ENCODE assay signal across 9 mouse cellular contexts in the genomic region with DNA sequence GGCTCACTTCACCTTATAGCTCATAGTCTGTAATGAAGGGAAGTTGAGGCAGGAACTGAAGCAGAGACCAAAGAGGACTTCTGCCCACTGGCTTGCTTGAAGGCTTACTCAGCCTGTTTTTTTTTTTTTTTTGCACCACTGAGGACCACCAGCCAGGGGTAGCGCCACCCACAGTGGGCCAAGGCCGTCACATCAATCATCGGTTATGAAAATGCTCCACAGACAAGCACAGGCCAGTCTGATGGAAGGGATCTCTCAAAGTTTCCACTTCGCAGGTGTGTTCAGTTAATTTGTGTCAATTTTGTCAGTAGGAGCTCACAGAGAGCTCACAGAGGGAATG. TPM values are rescaled to one million over a fixed set of nuclear protein-coding genes. Genes with fewer than 3 reads are reported as not detected.
DNase-seq lines count a peak whose midpoint lies in the region; ATAC-seq and TF ChIP-seq lines count a peak whose summit lies in the region.
"Had no signal": no experiment of that assay in that cellular context is flagged by ENCODE, and none has a peak within 500 bp of the region (broad histone marks: within the 10 kb centered on the region; RNA-seq: fewer than 3 reads in every experiment).

No protein-coding gene starts in this region.

- H3K27ac ChIP-seq in kidney, adult 2 months (ENCODE audit: insufficient read depth, low read depth, low read length) = peak overlapping the region; percentile 95
- peak overlapping the region; percentile 31; the same call in 1 of the 2 replicates for H3K27ac ChIP-seq in hindbrain, embryonic 11.5 days (ENCODE audit: low read depth, low read length)
- H3K27ac ChIP-seq in midbrain, embryonic 12.5 days (replicated peaks) = peak overlapping the region; percentile 72

- TF ChIP-seq POLR2A in kidney, adult 2 months (IDR thresholded peaks at IDR 0.05; ENCODE audit: low read depth, low read length) = no peak

- no peaks in the 10 kb centered on the region for H3K27me3 ChIP-seq in kidney, adult 2 months (replicated peaks; ENCODE audit: control insufficient read depth, insufficient read depth, low read length)
- no peaks in the 10 kb centered on the region for H3K27me3 ChIP-seq in hindbrain, embryonic 11.5 days (ENCODE audit: control insufficient read depth, insufficient read depth, low read length)
- H3K27me3 ChIP-seq in midbrain, embryonic 12.5 days = no peaks in the 10 kb centered on the region

- WGBS in kidney, adult 2 months = 76% methylated on average over 4 of the region's 4 CpGs
- WGBS in hindbrain, embryonic 11.5 days = 83% methylated on average over 4 of the region's 4 CpGs
- 76% methylated on average over 4 of the region's 4 CpGs for WGBS in midbrain, embryonic 12.5 days

- peak overlapping the region; percentile 39 for H3K4me3 ChIP-seq in kidney, adult 2 months (ENCODE audit: insufficient read depth, low read depth, low read length)
- peak overlapping the region; percentile 64; the same call in 1 of the 2 replicates for H3K4me3 ChIP-seq in hindbrain, embryonic 11.5 days (ENCODE audit: low read depth, low read length)
- H3K4me3 ChIP-seq in midbrain, embryonic 12.5 days = peak overlapping the region; percentile 64

- peak; percentile 12 for DNase-seq in kidney, adult 2 months
- DNase-seq in kidney, adult 18-20 months = no peak
- peak; percentile 6 for DNase-seq in adipocyte (ENCODE audit: low spot score)
- no peak for DNase-seq in hindbrain, embryonic 11.5 days (ENCODE audit: low spot score)
- no peak for DNase-seq in left cerebral cortex, postnatal 36 days (ENCODE audit: low spot score in 2 of 2)
- no peak for DNase-seq in left cerebral cortex, postnatal 25 days (ENCODE audit: low spot score in 2 of 2)
- DNase-seq in embryo, embryonic 10 days (ENCODE audit: low spot score) = no peak

- ATAC-seq in hindbrain, embryonic 11.5 days (ENCODE audit: low FRiP score) = peak; percentile 53
- peak; percentile 48 for ATAC-seq in midbrain, embryonic 12.5 days (ENCODE audit: low FRiP score, low read depth)

- peaks cover 19% of the 10 kb centered on the region; the same call in 1 of the 2 replicates for H3K4me1 ChIP-seq in kidney, adult 2 months (ENCODE audit: control insufficient read depth, insufficient read depth, low read length)
- no peaks in the 10 kb centered on the region for H3K4me1 ChIP-seq in hindbrain, embryonic 11.5 days (replicated peaks; ENCODE audit: control insufficient read depth, insufficient read depth, low read length)
- H3K4me1 ChIP-seq in midbrain, embryonic 12.5 days = peaks cover 15% of the 10 kb centered on the region

- H3K4me2 ChIP-seq in hindbrain, embryonic 11.5 days (replicated peaks; ENCODE audit: low read depth, low read length) = peak overlapping the region; percentile 86
- peak overlapping the region; percentile 77 for H3K4me2 ChIP-seq in midbrain, embryonic 12.5 days (replicated peaks)

- no peaks in the 10 kb centered on the region; the same call in 1 of the 2 replicates for H3K36me3 ChIP-seq in kidney, adult 2 months (ENCODE audit: control insufficient read depth, insufficient read depth, low read length)
- no peaks in the 10 kb centered on the region for H3K36me3 ChIP-seq in hindbrain, embryonic 11.5 days (ENCODE audit: control insufficient read depth, insufficient read depth, low read length)
- peaks cover 5% of the 10 kb centered on the region for H3K36me3 ChIP-seq in midbrain, embryonic 12.5 days

- H3K9ac ChIP-seq in hindbrain, embryonic 11.5 days (ENCODE audit: low read depth, low read length) = peak overlapping the region; percentile 44; the same call in 1 of the 2 replicates
- H3K9ac ChIP-seq in midbrain, embryonic 12.5 days (replicated peaks) = peak overlapping the region; percentile 55; the same call in 1 of the 2 replicates

- intact Hi-C loops in left cerebral cortex, postnatal 36 days (cut with DNase I) = no loop called here
- intact Hi-C loops in left cerebral cortex, postnatal 25 days (cut with DNase I) = no loop called here

- no peaks in the 10 kb centered on the region for H3K9me3 ChIP-seq in hindbrain, embryonic 11.5 days (ENCODE audit: control insufficient read depth, low read length)
- no peaks in the 10 kb centered on the region for H3K9me3 ChIP-seq in midbrain, embryonic 12.5 days

- no peak for TF ChIP-seq CTCF in kidney, adult 2 months (conservative IDR thresholded peaks at IDR 0.05; ENCODE audit: insufficient read depth, insufficient read length, low read depth, low read length)

RNA-seq across cellular contexts. Expression of gene Dhcr7, which starts 0.3 kb away (rescaled TPM):
- polyA plus RNA-seq in kidney, adult 2 months (2012; rRNA removed) = 51.7 and 81.9 TPM in 2 replicates
- 85.7 and 88.4 TPM in 2 replicates for polyA plus RNA-seq in hindbrain, embryonic 11.5 days (2014; fragmentation: Nextera tagmentation; extraction: Ambion mirVana)
- 61.5 and 71.2 TPM in 2 replicates for polyA plus RNA-seq in midbrain, embryonic 12.5 days (2016; fragmentation: Nextera tagmentation; extraction: Ambion mirVana)
- total RNA-seq in left cerebral cortex, postnatal 36 days (2021) = 10 to 100 TPM; 38.3 to 42.2 TPM
- 10 to 100 TPM; 44.1 to 45.9 TPM for total RNA-seq in left cerebral cortex, postnatal 25 days (2021)

RNA-seq across cellular contexts. Expression of gene Nadsyn1, which starts 0.6 kb away (rescaled TPM):
- polyA plus RNA-seq in kidney, adult 2 months (2012; rRNA removed) = 31.3 and 33.4 TPM in 2 replicates
- 6.0 and 8.8 TPM in 2 replicates for polyA plus RNA-seq in hindbrain, embryonic 11.5 days (2014; fragmentation: Nextera tagmentation; extraction: Ambion mirVana)
- polyA plus RNA-seq in midbrain, embryonic 12.5 days (2016; fragmentation: Nextera tagmentation; extraction: Ambion mirVana) = 8.0 and 10.2 TPM in 2 replicates
- total RNA-seq in left cerebral cortex, postnatal 36 days (2021) = 1 to 10 TPM; 5.1 to 7.1 TPM
- 1 to 10 TPM; 4.8 to 6.6 TPM for total RNA-seq in left cerebral cortex, postnatal 25 days (2021)

RNA-seq across cellular contexts. Expression of gene Mrgpre, which starts 38.9 kb away (rescaled TPM):
- polyA plus RNA-seq in kidney, adult 2 months (2012; rRNA removed) = 2.3 and 2.8 TPM in 2 replicates
- 3.0 and 3.2 TPM in 2 replicates for polyA plus RNA-seq in hindbrain, embryonic 11.5 days (2014; fragmentation: Nextera tagmentation; extraction: Ambion mirVana)
- 2.2 and 3.0 TPM in 2 replicates for polyA plus RNA-seq in midbrain, embryonic 12.5 days (2016; fragmentation: Nextera tagmentation; extraction: Ambion mirVana)
- total RNA-seq in left cerebral cortex, postnatal 36 days (2021) = 1 to 10 TPM; 6.7 to 7.1 TPM
- 1 to 10 TPM; 7.1 to 7.6 TPM for total RNA-seq in left cerebral cortex, postnatal 25 days (2021)

RNA-seq across cellular contexts. Expression of gene Gm498, which starts 43.4 kb away (rescaled TPM):
- not detected in 2 replicates for polyA plus RNA-seq in kidney, adult 2 months (2012; rRNA removed)
- polyA plus RNA-seq in hindbrain, embryonic 11.5 days (2014; fragmentation: Nextera tagmentation; extraction: Ambion mirVana) = not detected in 2 replicates
- not detected in 2 replicates for polyA plus RNA-seq in midbrain, embryonic 12.5 days (2016; fragmentation: Nextera tagmentation; extraction: Ambion mirVana)
- total RNA-seq in left cerebral cortex, postnatal 36 days (2021) = not detected
- total RNA-seq in left cerebral cortex, postnatal 25 days (2021) = not detected
- total RNA-seq: adrenal gland, postnatal 36 days had no signal

RNA-seq across cellular contexts. Expression of gene Mrgprg, which starts 56.4 kb away (rescaled TPM):
- 0.33 and 1.1 TPM in 2 replicates for polyA plus RNA-seq in kidney, adult 2 months (2012; rRNA removed)
- polyA plus RNA-seq in hindbrain, embryonic 11.5 days (2014; fragmentation: Nextera tagmentation; extraction: Ambion mirVana) = not detected in 2 replicates
- polyA plus RNA-seq in midbrain, embryonic 12.5 days (2016; fragmentation: Nextera tagmentation; extraction: Ambion mirVana) = not detected in 2 replicates
- not detected for total RNA-seq in left cerebral cortex, postnatal 36 days (2021)
- total RNA-seq in left cerebral cortex, postnatal 25 days (2021) = not detected

Comparison
In these comparisons a context has a peak if more than half of its experiments do, and no peak if none do; other contexts are left out.
1. DNase-seq: peak in kidney, adult 2 months (single experiment) and adipocyte (single experiment); none in kidney, adult 18-20 months (single experiment), hindbrain, embryonic 11.5 days (single experiment), left cerebral cortex, postnatal 36 days (0 of 2), left cerebral cortex, postnatal 25 days (0 of 2) and embryo, embryonic 10 days (single experiment).
2. H3K27ac ChIP-seq: peak in every context shown above with its lines; median percentile 95 in kidney, adult 2 months; 72 in midbrain, embryonic 12.5 days; 31 in hindbrain, embryonic 11.5 days.
3. Peak in every context shown above with its lines, with median percentiles within 50 percentile points of each other: H3K4me3 ChIP-seq.